Mouse (Mus musculus): Measurements from ENCODE around the gene Zkscan16.

GRCm38 (mm10) chr4:58970678-58971077, 27.2 kb downstream of the Zkscan16 start:
- TF ChIP-seq POLR2A (IDR thresholded peaks at IDR 0.05; ENCODE audit: low read depth, low read length) (no peak), CTCF (IDR thresholded peaks at IDR 0.05; ENCODE audit: borderline replicate concordance, insufficient read depth, low read length) (no peak)

Measured in embryonic fibroblast, embryonic 13.5 days (primary cell).